Mouse (Mus musculus) ES-E14 (cell line): ENCODE measurements at regions not wholly inside any gene's neighbourhood (a gene's known extent, or its start where the extent isn't known, plus 50 kb on each side); places are given as distances from the start of the nearest gene placed in this dataset.

Experiments used
- DNase-seq: peaks from one replicate; pipeline ENCODE4 v3.0.0-alpha.2; 2013; ENCODE audit warnings: low read depth, low spot score
- H3K27ac ChIP-seq: 2 replicates; pipeline ENCODE4 v1.5.1; 2012; ENCODE audit warnings: low read depth, mild to moderate bottlenecking, low read length, moderate library complexity, mixed read lengths; ENCODE audit not compliant: poor library complexity, insufficient read depth, severe bottlenecking
- H3K36me3 ChIP-seq: 2 replicates; pipeline ENCODE4 v1.6.1; 2012; ENCODE audit warnings: mild to moderate bottlenecking, low read length, moderate library complexity, mixed read lengths; ENCODE audit not compliant: control insufficient read depth, poor library complexity, insufficient read depth, severe bottlenecking
- H3K4me1 ChIP-seq, 2 experiments: fragments of 150-350 bp in 1 of 2; sonication (generic) in 1 of 2; 2 replicates each; pipeline ENCODE4 v1.6.1; 2012; ENCODE audit warnings: low read length in 2 of 2, mild to moderate bottlenecking in 1 of 2, mixed read lengths in 1 of 2; ENCODE audit not compliant: control insufficient read depth in 2 of 2, insufficient read depth in 2 of 2, poor library complexity in 1 of 2
- H3K4me3 ChIP-seq, 2 experiments: fragments of 150-350 bp in 1 of 2; sonication (generic) in 1 of 2; 2 replicates each; pipeline ENCODE4 v1.5.1; 2012; ENCODE audit warnings: low read length in 2 of 2, low read depth in 1 of 2, mild to moderate bottlenecking in 1 of 2, mixed read lengths in 1 of 2; ENCODE audit not compliant: insufficient read depth in 1 of 2, poor library complexity in 1 of 2, severe bottlenecking in 1 of 2
- H3K9ac ChIP-seq: 2 replicates; pipeline ENCODE4 v1.6.1; 2012; ENCODE audit warnings: low read depth, mild to moderate bottlenecking, low read length, mixed read lengths; ENCODE audit not compliant: poor library complexity, insufficient read depth, severe bottlenecking
- H3K9me3 ChIP-seq: fragments of 150-350 bp; sonication (generic); 2 replicates; pipeline ENCODE4 v1.6.1; 2012; ENCODE audit warnings: low read depth, mild to moderate bottlenecking, low read length; ENCODE audit not compliant: control insufficient read depth, insufficient read depth
- CHD2 ChIP-seq: IDR thresholded peaks from 2 replicates; pipeline ENCODE4 v1.6.1; 2014; ENCODE audit warnings: mild to moderate bottlenecking, low read depth, low read length, inconsistent platforms
- HCFC1 ChIP-seq: IDR thresholded peaks from 2 replicates; pipeline ENCODE4 v1.6.1; 2012; ENCODE audit warnings: low read length, inconsistent platforms, borderline replicate concordance; ENCODE audit not compliant: insufficient read depth
- MAFK ChIP-seq: IDR thresholded peaks from 2 replicates; pipeline ENCODE4 v1.6.1; 2014; ENCODE audit warnings: mild to moderate bottlenecking, low read depth, low read length, inconsistent platforms; ENCODE audit not compliant: insufficient read depth
- ZC3H11A ChIP-seq: IDR thresholded peaks from 2 replicates; pipeline ENCODE4 v1.6.1; 2012; ENCODE audit warnings: low read depth, mild to moderate bottlenecking, inconsistent platforms, low read length, borderline replicate concordance
- ZNF384 ChIP-seq: IDR thresholded peaks from 2 replicates; pipeline ENCODE4 v1.6.1; 2012; ENCODE audit warnings: low read depth, low read length, inconsistent platforms
- in situ Hi-C, 2 experiments: fragments of 600-800 bp; cut with MboI; formaldehyde crosslinking; loops; one replicate each; pipeline ENCODE4 v1.15.1; 2025; ENCODE audit warnings: low sequenced_read_pairs in 2 of 2, inconsistent platforms in 1 of 2; ENCODE audit not compliant: unreplicated experiment in 2 of 2

GRCm38 (mm10) chr5:106343601-106344000, 114.4 kb downstream of the Barhl2 start:
- H3K4me3 ChIP-seq = no peak overlapping the region
- in situ Hi-C loops = no loop called here
- H3K27ac ChIP-seq = no peak overlapping the region
- no peaks in the 10 kb centered on the region for H3K4me1 ChIP-seq
- no peaks in the 10 kb centered on the region for H3K9me3 ChIP-seq
- TF ChIP-seq MAFK (no peak), HCFC1 (no peak), ZNF384 (no peak), ZC3H11A (no peak)
- no peak overlapping the region for H3K9ac ChIP-seq
- no peaks in the 10 kb centered on the region for H3K36me3 ChIP-seq
- no peak for DNase-seq

- Histone ChIP-seq H3K36me3 (no peaks in the 10 kb centered on the region), H3K9me3 (no peaks in the 10 kb centered on the region), H3K4me3 (no peak overlapping the region), H3K4me1 (no peaks in the 10 kb centered on the region), H3K27ac (no peak overlapping the region), H3K9ac (no peak overlapping the region)
- in situ Hi-C loops = no loop called here
- no peak for DNase-seq
- TF ChIP-seq MAFK = no peak
- no peak for TF ChIP-seq ZNF384
- no peak for TF ChIP-seq HCFC1
- no peak for TF ChIP-seq ZC3H11A
Observed at GRCm38 (mm10) chr5:106341361-106341760, 116.6 kb downstream of the Barhl2 start.

GRCm38 (mm10) chr5:106335639-106336038, 122.3 kb downstream of the Barhl2 start:
- no peak overlapping the region for H3K9ac ChIP-seq
- no peak overlapping the region for H3K4me3 ChIP-seq
- no peaks in the 10 kb centered on the region for H3K36me3 ChIP-seq
- no peak for DNase-seq
- no peaks in the 10 kb centered on the region for H3K9me3 ChIP-seq
- no peak overlapping the region for H3K27ac ChIP-seq
- in situ Hi-C loops = no loop called here
- no peak for TF ChIP-seq CHD2
- no peaks in the 10 kb centered on the region for H3K4me1 ChIP-seq

- Histone ChIP-seq H3K27ac (no peak overlapping the region), H3K9me3 (no peaks in the 10 kb centered on the region), H3K36me3 (no peaks in the 10 kb centered on the region), H3K9ac (no peak overlapping the region), H3K4me3 (no peak overlapping the region), H3K4me1 (no peaks in the 10 kb centered on the region)
- TF ChIP-seq HCFC1 (no peak), ZC3H11A (no peak), CHD2 (no peak), ZNF384 (no peak), MAFK (no peak)
- in situ Hi-C loops = no loop called here
- no peak for DNase-seq
Observed at GRCm38 (mm10) chr5:106327592-106328150, 130.3 kb downstream of the Barhl2 start.

GRCm38 (mm10) chr5:106322574-106323215, 135.3 kb downstream of the Barhl2 start:
- TF ChIP-seq ZC3H11A (no peak), HCFC1 (no peak)
- no peak for DNase-seq
- Histone ChIP-seq H3K27ac (no peak overlapping the region), H3K4me3 (no peak overlapping the region), H3K4me1 (peaks cover 0 to 1% of the 10 kb centered on the region in 2 experiments; a peak in 1 of 4 replicates), H3K9me3 (no peaks in the 10 kb centered on the region), H3K9ac (no peak overlapping the region), H3K36me3 (no peaks in the 10 kb centered on the region)
- in situ Hi-C loops = no loop called here
